Mouse (Mus musculus) spleen, adult 12 weeks (tissue): ENCODE measurements around the gene Stra8.

Experiments used
- DNase-seq: peaks from one replicate; pipeline ENCODE4 v3.0.0; 2022; ENCODE audit warnings: low spot score

Gene Stra8

GRCm38 (mm10) chr6:34942446-34942845 is 22.5 kb downstream of the Stra8 start:
- DNase-seq = no peak

DNA sequence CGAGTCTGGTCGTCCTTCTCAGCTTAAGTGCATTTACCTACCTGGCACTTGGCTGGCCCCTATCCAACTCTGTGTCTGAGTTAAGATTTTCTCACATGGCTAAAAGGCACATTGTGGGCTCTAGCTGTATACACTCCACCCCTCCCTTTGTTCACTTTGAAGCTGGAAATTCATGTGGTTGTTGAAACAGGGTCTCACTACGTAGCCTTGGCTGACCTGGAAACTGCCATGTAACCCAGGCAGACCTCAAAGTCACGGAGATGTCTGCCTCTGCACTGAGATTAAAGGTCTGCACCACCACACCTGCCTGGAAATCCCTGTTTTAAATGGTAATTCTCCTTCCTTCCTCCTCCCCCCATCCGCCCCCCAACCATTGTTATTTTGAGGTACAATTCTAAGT is 23.5 kb downstream of the Stra8 start:
- DNase-seq = no peak

- no peak for DNase-seq
These were observed 26.6 kb downstream of the Stra8 start for GRCm38 (mm10) chr6:34946486-34947079.

DNA sequence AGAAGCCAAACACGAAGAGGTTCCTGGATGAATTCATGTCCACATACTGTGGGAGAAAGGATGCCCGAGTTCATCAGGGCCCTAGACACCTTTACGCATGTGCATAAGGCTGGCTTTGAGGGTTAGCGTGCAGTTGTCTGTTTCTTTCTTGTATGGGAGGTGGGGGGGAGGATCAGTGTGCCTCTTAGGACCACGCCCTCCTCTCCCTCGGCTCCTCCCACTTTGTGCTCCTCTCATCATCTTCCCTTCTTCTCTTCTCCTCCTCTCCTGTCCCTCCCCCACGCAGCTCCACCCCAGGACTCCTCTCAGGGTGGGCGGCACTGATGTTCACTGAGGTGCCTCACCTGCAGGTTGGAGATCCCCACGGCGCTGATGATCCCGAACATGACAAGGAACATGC is 28.5 kb downstream of the Stra8 start:
- no peak for DNase-seq

GRCm38 (mm10) chr6:34951518-34951917 is 31.6 kb downstream of the Stra8 start:
- DNase-seq = no peak

DNA sequence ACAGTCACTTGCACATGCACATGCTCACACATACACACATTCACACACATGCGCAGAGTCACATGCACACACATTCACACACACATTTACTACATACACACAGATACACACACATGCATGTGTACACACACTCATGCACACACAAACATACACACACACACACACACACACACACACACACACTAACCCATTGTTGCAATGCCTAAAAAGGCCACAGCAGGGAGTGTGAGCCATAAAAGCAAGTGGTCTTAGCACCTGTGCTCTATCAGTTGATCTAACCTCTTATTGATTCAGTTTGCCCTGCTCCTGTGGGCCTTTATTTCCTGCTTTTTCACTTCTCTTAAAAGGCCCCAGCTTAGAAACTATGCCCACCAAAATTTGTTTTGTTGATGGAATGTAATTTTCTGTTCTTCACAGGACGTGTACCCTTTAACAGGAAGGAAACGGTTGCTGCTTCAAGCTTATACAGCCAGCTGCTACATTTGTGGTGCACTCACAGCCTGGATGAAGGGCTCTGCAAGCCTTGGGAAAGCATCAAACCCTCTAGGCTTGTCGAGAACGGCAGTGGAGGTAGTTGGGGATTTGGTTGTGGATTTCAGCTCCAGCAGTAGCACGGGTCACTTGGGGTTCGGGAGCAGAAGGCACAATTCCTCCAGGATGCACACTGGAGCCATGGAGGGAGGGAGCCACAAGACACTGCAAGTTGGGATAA is 32.1 kb downstream of the Stra8 start:
- DNase-seq = no peak

GRCm38 (mm10) chr6:34954926-34955861 is 35.2 kb downstream of the Stra8 start:
- DNase-seq = peak; percentile 21

DNA sequence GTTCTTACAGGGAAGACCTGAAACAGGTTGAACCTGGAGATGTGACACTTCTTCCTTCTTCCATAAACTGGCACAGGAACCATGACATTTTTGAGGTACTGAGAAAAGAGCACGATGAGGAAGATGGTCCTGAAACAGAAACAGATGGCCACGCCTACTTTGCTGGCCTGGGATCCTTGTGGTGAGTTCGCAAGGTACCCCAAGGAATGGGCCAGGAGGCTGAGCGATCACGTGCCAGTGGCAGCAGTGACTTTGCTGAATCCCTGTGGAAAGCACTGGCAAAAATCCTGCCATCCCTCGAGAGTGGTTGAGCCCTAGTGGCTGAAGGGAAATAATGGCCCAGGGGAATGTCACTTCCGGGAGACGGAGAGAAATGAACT is 35.9 kb downstream of the Stra8 start:
- DNase-seq = no peak

- DNase-seq = no peak
These were observed 39.2 kb downstream of the Stra8 start for GRCm38 (mm10) chr6:34959131-34959530.

- DNase-seq = no peak
These were observed 44.6 kb downstream of the Stra8 start for GRCm38 (mm10) chr6:34964550-34964949.

DNA sequence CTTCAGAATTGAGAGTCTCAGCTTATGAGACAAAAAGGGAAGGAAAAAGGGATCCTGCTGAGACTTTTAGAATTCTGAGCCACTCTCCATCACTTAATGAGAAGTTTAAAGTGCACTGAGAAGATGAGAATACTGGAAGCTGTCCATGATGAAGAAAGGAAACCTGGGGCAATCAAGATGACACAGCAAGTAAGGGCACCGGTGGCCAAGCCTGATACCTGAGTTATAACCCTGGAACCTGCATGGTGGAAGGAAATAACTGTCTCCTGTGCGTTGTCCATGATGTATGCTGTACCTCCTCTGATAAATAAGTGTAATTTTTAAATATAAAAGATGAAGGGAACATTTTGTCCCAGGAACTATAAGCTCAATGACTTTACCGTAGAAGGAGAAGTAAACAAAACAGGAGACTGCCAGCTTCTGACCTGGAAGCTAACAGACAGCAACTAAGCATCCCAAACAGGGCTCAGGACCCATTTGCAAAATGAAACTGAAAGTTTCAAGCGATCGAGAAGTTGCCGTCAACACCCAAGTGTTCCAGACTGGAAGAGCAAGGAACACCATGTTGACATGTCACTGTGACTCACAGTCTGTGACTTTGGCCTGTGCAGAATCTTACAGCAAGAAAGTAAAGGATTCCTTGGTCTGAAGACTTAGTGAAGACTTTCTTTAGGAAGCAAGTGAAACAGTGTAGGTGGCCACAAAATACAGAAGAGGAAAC is 46.0 kb downstream of the Stra8 start:
- DNase-seq = no peak

- no peak for DNase-seq
These were observed 51.2 kb downstream of the Stra8 start for GRCm38 (mm10) chr6:34971181-34971580.

GRCm38 (mm10) chr6:34979291-34979690 is 59.3 kb downstream of the Stra8 start:
- no peak for DNase-seq

- DNase-seq = no peak
These were observed 60.7 kb downstream of the Stra8 start for GRCm38 (mm10) chr6:34980661-34981060.

DNA sequence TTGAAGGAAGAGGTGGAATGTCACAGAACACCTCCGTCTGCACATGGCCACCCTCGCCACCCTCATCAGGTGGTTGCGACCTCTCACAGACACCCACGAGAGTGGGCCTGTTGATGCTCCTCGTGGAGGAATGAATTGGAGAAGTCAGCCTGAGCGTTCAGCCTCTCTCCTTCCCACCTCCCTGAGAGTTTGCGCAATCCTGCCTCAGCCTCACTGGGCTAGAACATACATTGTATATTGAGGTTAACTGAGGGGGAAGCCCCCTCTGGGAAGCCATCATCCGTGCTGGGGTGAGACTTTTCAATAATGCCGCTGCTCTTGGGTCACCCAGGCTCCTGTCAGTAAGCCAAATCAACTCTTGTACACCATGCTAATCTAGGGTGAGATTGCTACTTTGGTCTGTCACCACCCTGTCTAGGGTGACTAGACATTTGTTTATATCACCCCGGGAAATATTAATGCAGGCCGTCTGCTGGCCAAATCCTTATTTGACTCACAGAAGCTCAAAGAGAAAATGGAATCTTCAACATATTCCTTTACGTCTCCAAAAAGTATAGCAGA is 67.2 kb downstream of the Stra8 start:
- DNase-seq = no peak

DNA sequence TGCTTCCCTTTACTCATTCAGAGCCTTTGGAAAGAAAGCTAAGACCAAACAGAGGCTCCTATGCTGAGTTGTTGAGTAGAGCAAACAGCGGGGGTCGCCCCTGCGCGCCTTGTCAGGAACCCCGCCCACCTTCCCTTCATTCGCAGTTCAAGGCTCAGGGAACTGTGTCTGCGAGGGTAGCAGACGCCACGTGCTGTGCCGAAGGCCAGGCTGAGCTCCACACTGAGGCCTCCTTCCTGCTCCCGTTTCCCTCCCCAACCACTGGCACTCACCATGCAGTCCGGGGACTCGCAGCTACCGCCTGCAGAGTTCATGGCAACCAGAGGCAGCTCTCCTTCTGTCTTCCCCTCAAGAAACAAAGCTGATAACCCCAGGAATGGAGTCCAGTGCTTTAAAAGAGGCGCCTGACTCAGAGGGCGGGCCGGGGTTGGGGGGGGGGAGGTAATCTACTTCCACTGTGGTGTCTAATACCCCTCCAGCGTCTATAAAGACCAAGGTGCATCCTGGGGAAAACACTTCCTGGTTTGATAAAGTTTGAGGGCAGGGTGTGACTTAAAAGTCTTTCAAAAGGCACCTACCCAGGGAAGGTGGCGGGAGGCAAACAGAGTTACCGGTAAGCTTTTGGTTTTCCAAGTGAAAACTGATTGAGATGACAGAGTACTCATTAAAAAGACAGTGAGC is 68.3 kb downstream of the Stra8 start, which contains the start of gene Slc23a4:
TSS of gene Slc23a4 (minus strand) at position 324 of the 681 bp plus-strand sequence.
- DNase-seq = no peak
